Mouse (Mus musculus) lung, postnatal 0 days (tissue): Measurements from ENCODE around the gene Ugcg. TPM values are rescaled to one million over a fixed set of nuclear protein-coding genes. Genes with fewer than 3 reads are reported as not detected.
A peak's percentile ranks its signal among the peaks of the same experiment; 100 is the strongest.

Source experiments
- ATAC-seq: fragments of 200-750 bp; cut with Nextera tagmentation; 2 replicates; pipeline ENCODE4 v1.8.0; 2017; ENCODE audit warnings: moderate library complexity
- DNase-seq: peaks from one replicate; pipeline ENCODE4 v3.0.0-alpha.2; 2016; ENCODE audit warnings: low spot score
- H3K27ac ChIP-seq: fragments of 300-500 bp; sonication (generic); 2 replicates; pipeline ENCODE4 v1.5.1; 2014; ENCODE audit warnings: antibody characterized with exemption, mild to moderate bottlenecking, low read length, mixed read lengths
- H3K27me3 ChIP-seq: fragments of 300-500 bp; sonication (generic); replicated peaks from 2 replicates; pipeline ENCODE4 v1.6.1; 2014; ENCODE audit warnings: low read length, mixed read lengths; ENCODE audit not compliant: insufficient read depth
- H3K36me3 ChIP-seq: fragments of 300-500 bp; sonication (generic); 2 replicates; pipeline ENCODE4 v1.6.1; 2014; ENCODE audit warnings: low read length, mixed read lengths; ENCODE audit not compliant: insufficient read depth
- H3K4me1 ChIP-seq: fragments of 300-500 bp; sonication (generic); 2 replicates; pipeline ENCODE4 v1.6.1; 2014; ENCODE audit warnings: antibody characterized with exemption, low read depth, low read length, mixed read lengths; ENCODE audit not compliant: insufficient read depth
- H3K4me2 ChIP-seq: fragments of 300-500 bp; sonication (generic); replicated peaks from 2 replicates; pipeline ENCODE4 v1.6.1; 2014; ENCODE audit warnings: low read depth, mild to moderate bottlenecking, low read length, moderate library complexity, mixed read lengths
- H3K4me3 ChIP-seq: fragments of 300-500 bp; sonication (generic); 2 replicates; pipeline ENCODE4 v1.5.1; 2014; ENCODE audit warnings: low read depth, low read length
- H3K9ac ChIP-seq: fragments of 300-500 bp; sonication (generic); replicated peaks from 2 replicates; pipeline ENCODE4 v1.6.1; 2014; ENCODE audit warnings: low read depth, mild to moderate bottlenecking
- H3K9me3 ChIP-seq: fragments of 300-500 bp; sonication (generic); 2 replicates; pipeline ENCODE4 v1.6.1; 2016; ENCODE audit warnings: low read length, mixed read lengths
- CTCF ChIP-seq: IDR thresholded peaks from 2 replicates; pipeline ENCODE4 v1.5.1; 2016; ENCODE audit warnings: antibody characterized with exemption, mild to moderate bottlenecking
- EP300 ChIP-seq: IDR thresholded peaks from 2 replicates; pipeline ENCODE4 v1.6.1; 2016; ENCODE audit warnings: antibody characterized with exemption, mild to moderate bottlenecking, control low read depth
- WGBS: fragments of 180-500 bp; shearing (Covaris S2); extraction: QIAGEN DNeasy Blood & Tissue Kit; methylation state at CpG from one replicate; pipeline ENCODE4 v1.1.7; 2014; 5-methylcytosine and 5-hydroxymethylcytosine counted together
- polyA plus RNA-seq: library from polyadenylated mRNA; unstranded; fragments of >200 nt; fragmentation: Nextera tagmentation; extraction: Ambion mirVana; gene quantifications from 2 replicates; pipeline ENCODE4 v1.2.1, GENCODE M21; 2015

Ugcg gene
- 13.8 and 16.2 TPM in 2 replicates for polyA plus RNA-seq

DNA sequence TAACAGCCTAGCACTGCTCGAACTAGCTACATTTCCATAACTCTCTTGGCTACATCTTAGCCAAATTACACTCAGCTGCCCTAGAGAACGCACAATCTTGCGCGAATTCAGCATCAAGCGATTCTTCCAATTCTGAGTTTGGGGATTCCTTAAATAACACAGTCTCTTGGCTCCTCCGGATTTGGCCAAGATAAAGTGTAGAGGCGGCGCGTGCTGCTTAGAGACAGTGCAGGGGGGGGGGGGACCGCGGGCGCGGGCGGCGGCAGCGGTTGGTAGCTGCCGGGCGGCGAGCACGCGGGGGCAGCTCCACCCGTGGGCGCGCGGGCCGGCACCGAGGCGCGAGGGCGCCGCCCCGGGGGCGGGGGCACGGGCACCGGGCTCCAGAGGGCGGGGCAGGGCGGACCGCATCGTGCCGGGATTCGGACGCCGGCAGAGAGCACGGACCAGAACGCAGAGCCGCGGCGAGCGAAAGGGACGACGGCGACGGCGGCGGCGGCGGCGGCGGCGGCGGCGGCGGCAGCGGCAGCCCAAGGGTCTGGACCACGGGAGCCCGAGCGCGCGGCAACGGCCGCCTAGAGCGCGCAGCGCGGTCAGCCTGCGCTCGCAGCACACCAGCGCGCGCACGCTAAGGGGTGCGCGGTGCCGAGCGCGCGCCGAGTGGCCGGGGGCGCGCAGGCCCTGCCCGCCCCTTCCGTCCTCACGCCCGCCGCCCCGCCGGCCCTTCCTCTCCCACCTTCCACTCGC lies at the start of gene Ugcg:
TSS of gene Ugcg (plus strand) at position 456 of the 744 bp plus-strand sequence.
- WGBS, result under 1% methylated on average over 40 of the region's 99 CpGs
- peak within 1 kb of the TSS; percentile 96 for H3K4me3 ChIP-seq
- H3K27ac ChIP-seq, result peak within 1 kb of the TSS; percentile 94
- no peaks in the 10 kb centered on the region for H3K27me3 ChIP-seq
- no peaks in the 10 kb centered on the region for H3K9me3 ChIP-seq
- no peak for TF ChIP-seq EP300
- no peak for TF ChIP-seq CTCF
- peak within 1 kb of the TSS; percentile 75 for H3K4me2 ChIP-seq
- H3K36me3 ChIP-seq, result no peaks in the 10 kb centered on the region
- ATAC-seq (peak; percentile 95), DNase-seq (peak; percentile 89)
- H3K9ac ChIP-seq, result peak within 1 kb of the TSS; percentile 92
- no peaks in the 10 kb centered on the region; the same call in 1 of the 2 replicates for H3K4me1 ChIP-seq

GRCm38 (mm10) chr4:59149043-59149442 lies 40.0 kb upstream of the Ugcg start:
- Histone ChIP-seq H3K27me3 (no peaks in the 10 kb centered on the region), H3K27ac (no peak overlapping the region), H3K9me3 (no peaks in the 10 kb centered on the region), H3K4me3 (no peak overlapping the region), H3K36me3 (no peaks in the 10 kb centered on the region), H3K4me2 (no peak overlapping the region), H3K4me1 (no peaks in the 10 kb centered on the region), H3K9ac (no peak overlapping the region)
- TF ChIP-seq EP300 (no peak), CTCF (no peak)
- ATAC-seq (no peak), DNase-seq (no peak)
- 65% methylated on average over 5 of the region's 5 CpGs for WGBS

- DNase-seq (no peak), ATAC-seq (no peak)
- TF ChIP-seq EP300, result no peak
- TF ChIP-seq CTCF, result no peak
- Histone ChIP-seq H3K27ac (no peak overlapping the region), H3K4me1 (no peaks in the 10 kb centered on the region), H3K9me3 (no peaks in the 10 kb centered on the region), H3K36me3 (no peaks in the 10 kb centered on the region), H3K9ac (no peak overlapping the region), H3K27me3 (no peaks in the 10 kb centered on the region), H3K4me2 (no peak overlapping the region), H3K4me3 (no peak overlapping the region)
- WGBS, result 50% methylated on average over 5 of the region's 5 CpGs
These were observed 38.1 kb upstream of the Ugcg start for GRCm38 (mm10) chr4:59150907-59151306.

- Histone ChIP-seq H3K27me3 (no peaks in the 10 kb centered on the region), H3K4me2 (no peak overlapping the region), H3K27ac (no peak overlapping the region), H3K36me3 (no peaks in the 10 kb centered on the region), H3K4me3 (no peak overlapping the region), H3K9ac (no peak overlapping the region), H3K4me1 (no peaks in the 10 kb centered on the region), H3K9me3 (no peaks in the 10 kb centered on the region)
- DNase-seq (no peak), ATAC-seq (no peak)
- TF ChIP-seq EP300, result no peak
- no peak for TF ChIP-seq CTCF
- WGBS, result 58% methylated on average over 1 of the region's 1 CpGs
These were observed 37.1 kb upstream of the Ugcg start for GRCm38 (mm10) chr4:59151953-59152352.

GRCm38 (mm10) chr4:59156897-59157592 lies 32.0 kb upstream of the Ugcg start:
- no peaks in the 10 kb centered on the region for H3K4me1 ChIP-seq
- no peaks in the 10 kb centered on the region for H3K36me3 ChIP-seq
- no peak overlapping the region for H3K9ac ChIP-seq
- no peaks in the 10 kb centered on the region for H3K27me3 ChIP-seq
- TF ChIP-seq CTCF (no peak), EP300 (peak; percentile 48; the same call in 1 of the 2 replicates)
- ATAC-seq (peak; percentile 67), DNase-seq (peak; percentile 48)
- no peaks in the 10 kb centered on the region for H3K9me3 ChIP-seq
- no peak overlapping the region for H3K27ac ChIP-seq
- no peak overlapping the region for H3K4me2 ChIP-seq
- no peak overlapping the region for H3K4me3 ChIP-seq
- 17% methylated on average over 7 of the region's 7 CpGs for WGBS

DNA sequence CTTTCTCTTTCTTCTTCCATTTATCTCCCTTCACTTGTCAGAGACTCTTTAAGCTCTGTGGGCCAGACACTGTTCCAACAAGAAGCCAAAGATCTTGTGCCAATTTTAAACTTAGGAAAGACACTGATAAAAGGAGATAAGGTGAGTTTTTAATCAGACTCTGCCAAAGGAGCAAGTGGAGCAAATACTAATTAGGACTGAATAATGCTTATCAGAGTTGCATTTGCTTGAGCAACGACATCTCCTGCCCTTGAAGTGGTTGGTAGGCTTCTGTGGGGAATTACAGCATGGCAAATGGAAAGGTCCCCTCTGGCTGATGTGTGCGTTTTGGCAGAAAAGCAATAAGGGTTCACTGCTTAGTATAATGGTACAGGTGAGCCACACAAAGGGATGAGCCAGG lies 31.4 kb upstream of the Ugcg start:
- no peaks in the 10 kb centered on the region for H3K9me3 ChIP-seq
- no peaks in the 10 kb centered on the region for H3K36me3 ChIP-seq
- H3K4me1 ChIP-seq, result no peaks in the 10 kb centered on the region
- H3K27ac ChIP-seq, result no peak overlapping the region
- 66% methylated on average over 2 of the region's 2 CpGs for WGBS
- H3K4me2 ChIP-seq, result no peak overlapping the region
- H3K4me3 ChIP-seq, result no peak overlapping the region
- ATAC-seq, result no peak
- DNase-seq, result no peak
- TF ChIP-seq CTCF (no peak), EP300 (no peak)
- H3K9ac ChIP-seq, result no peak overlapping the region
- no peaks in the 10 kb centered on the region for H3K27me3 ChIP-seq
